Mouse (Mus musculus): ENCODE measurements around the gene Cpa5.

DNA sequence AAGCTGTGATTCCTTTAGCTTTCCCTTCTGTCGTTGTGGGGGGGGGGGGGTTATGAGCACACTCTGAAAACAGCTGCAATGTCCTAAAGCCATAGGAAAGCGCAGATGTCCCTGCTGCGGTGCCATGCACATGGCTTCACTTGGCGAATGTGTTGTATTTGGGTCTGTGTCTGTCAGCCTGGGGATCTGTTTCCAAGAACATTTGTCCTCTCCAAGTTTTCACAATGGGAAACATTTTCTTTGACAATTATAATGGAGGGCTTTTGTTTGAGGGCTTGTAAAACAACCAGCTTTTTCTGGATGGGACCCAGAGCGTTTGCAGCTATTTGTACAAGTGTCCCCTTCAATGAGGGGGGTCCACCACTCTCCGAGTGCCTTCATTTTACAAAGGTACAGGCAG lies 3.4 kb downstream of the Cpa5 start:
- TF ChIP-seq POLR2A (IDR thresholded peaks at IDR 0.05; ENCODE audit: low read depth, low read length) (no peak), EP300 (IDR thresholded peaks at IDR 0.05; ENCODE audit: low read length) (no peak)
